Mouse (Mus musculus) embryonic facial prominence, embryonic 12.5 days (tissue): ENCODE data around the gene Ceacam12. TPM values are rescaled to one million over a fixed set of nuclear protein-coding genes. Genes with fewer than 3 reads are reported as not detected.
"Not testable (repeated sequence)": the region's sequence is repeated elsewhere in the genome, so short reads cannot be mapped to it uniquely, and the experiment has no call there.

Source experiments
- ATAC-seq: fragments of 200-750 bp; cut with Nextera tagmentation; 2 replicates; pipeline ENCODE4 v1.8.0; 2017; ENCODE audit not compliant: insufficient number of reproducible peaks, insufficient read depth, low FRiP score, low TSS enrichment
- H3K27ac ChIP-seq: fragments of 300-500 bp; sonication (generic); 2 replicates; pipeline ENCODE4 v1.5.1; 2016; ENCODE audit warnings: mild to moderate bottlenecking
- H3K27me3 ChIP-seq: fragments of 300-500 bp; sonication (generic); 2 replicates; pipeline ENCODE4 v1.6.1; 2016; ENCODE audit warnings: mild to moderate bottlenecking, moderate library complexity
- H3K36me3 ChIP-seq: fragments of 300-500 bp; sonication (generic); 2 replicates; pipeline ENCODE4 v1.6.1; 2016; ENCODE audit warnings: mild to moderate bottlenecking
- H3K4me1 ChIP-seq: fragments of 300-500 bp; sonication (generic); 2 replicates; pipeline ENCODE4 v1.6.1; 2016
- H3K4me2 ChIP-seq: fragments of 300-500 bp; sonication (generic); replicated peaks from 2 replicates; pipeline ENCODE4 v1.6.1; 2016; ENCODE audit warnings: mild to moderate bottlenecking, moderate library complexity
- H3K4me3 ChIP-seq: fragments of 300-500 bp; sonication (generic); 2 replicates; pipeline ENCODE4 v1.5.1; 2016; ENCODE audit warnings: mild to moderate bottlenecking
- H3K9ac ChIP-seq: fragments of 300-500 bp; sonication (generic); 2 replicates; pipeline ENCODE4 v1.6.1; 2016; ENCODE audit warnings: mild to moderate bottlenecking, moderate library complexity
- H3K9me3 ChIP-seq: fragments of 300-500 bp; sonication (generic); 2 replicates; pipeline ENCODE4 v1.6.1; 2016; ENCODE audit warnings: mild to moderate bottlenecking, moderate library complexity
- WGBS: fragments of 180-500 bp; shearing (Covaris S2); methylation state at CpG from one replicate; pipeline ENCODE4 v1.1.7; 2016; 5-methylcytosine and 5-hydroxymethylcytosine counted together
- microRNA-seq: library from miRNA; unstranded; fragments of <30 nt; microRNA quantifications from one replicate; pipeline ENCODE4, GENCODE M21; 2017
- polyA plus RNA-seq: library from polyadenylated mRNA; unstranded; fragments of >200 nt; fragmentation: Nextera tagmentation; extraction: Ambion mirVana; gene quantifications from 2 replicates; pipeline ENCODE4 v1.2.1, GENCODE M21; 2016

Gene Ceacam12
- polyA plus RNA-seq = not detected in 2 replicates

DNA sequence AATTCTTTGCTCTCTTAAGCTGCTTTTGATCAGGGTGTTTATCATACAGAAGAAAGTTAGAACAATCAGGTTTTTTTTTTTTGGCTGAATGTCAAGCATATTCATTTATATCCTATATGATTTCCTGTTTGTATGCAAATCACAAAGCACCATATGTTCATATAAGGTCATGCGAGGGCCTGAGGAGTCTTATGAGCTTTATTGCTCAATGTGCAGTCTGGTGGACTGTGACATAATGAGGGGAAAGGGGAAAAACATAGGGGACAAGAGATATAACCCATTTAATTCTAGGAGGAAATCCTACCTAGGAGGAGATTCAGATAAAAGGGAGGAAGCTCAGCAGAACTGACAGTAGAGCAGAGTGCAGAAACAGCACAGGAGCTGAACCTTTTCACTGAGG lies at the start of gene Ceacam12:
Gene Ceacam12, plus strand, starts transcription at position 301 of the 400 bp plus-strand sequence.
- Histone ChIP-seq H3K27ac (no peak within 1 kb of the TSS), H3K4me2 (no peak within 1 kb of the TSS), H3K27me3 (no peaks in the 10 kb centered on the region), H3K9ac (no peak within 1 kb of the TSS), H3K4me3 (no peak within 1 kb of the TSS), H3K36me3 (no peaks in the 10 kb centered on the region), H3K9me3 (peaks cover 32% of the 10 kb centered on the region), H3K4me1 (no peaks in the 10 kb centered on the region)
- 69% methylated on average over 1 of the region's 1 CpGs for WGBS
- no peak for ATAC-seq

DNA sequence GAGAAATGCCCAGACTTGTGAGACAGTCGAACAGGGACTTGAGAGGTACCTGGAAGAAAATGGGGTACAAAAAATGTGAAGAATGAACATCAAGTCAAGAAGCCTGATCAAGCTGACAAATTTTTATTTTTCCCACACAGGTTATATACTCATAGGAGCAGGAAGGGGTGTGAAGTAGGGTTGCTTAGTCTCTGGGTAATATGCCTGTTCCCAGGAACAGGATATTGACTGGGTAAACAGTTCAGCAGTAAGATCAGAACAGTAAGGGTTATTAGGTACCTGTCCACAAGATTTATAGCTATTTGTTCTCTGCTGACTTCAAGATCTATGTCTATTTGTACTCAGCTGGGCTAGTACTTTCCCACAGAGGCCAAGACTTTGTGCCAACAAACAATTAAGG lies 8.1 kb downstream of the Ceacam12 start:
- H3K9ac ChIP-seq, H3K4me3 ChIP-seq, H3K36me3 ChIP-seq, H3K27ac ChIP-seq, H3K4me1 ChIP-seq, ATAC-seq, H3K27me3 ChIP-seq, H3K4me2 ChIP-seq: not testable (repeated sequence)
- peaks cover 19% of the 10 kb centered on the region for H3K9me3 ChIP-seq
- 74% methylated on average over 1 of the region's 1 CpGs for WGBS

DNA sequence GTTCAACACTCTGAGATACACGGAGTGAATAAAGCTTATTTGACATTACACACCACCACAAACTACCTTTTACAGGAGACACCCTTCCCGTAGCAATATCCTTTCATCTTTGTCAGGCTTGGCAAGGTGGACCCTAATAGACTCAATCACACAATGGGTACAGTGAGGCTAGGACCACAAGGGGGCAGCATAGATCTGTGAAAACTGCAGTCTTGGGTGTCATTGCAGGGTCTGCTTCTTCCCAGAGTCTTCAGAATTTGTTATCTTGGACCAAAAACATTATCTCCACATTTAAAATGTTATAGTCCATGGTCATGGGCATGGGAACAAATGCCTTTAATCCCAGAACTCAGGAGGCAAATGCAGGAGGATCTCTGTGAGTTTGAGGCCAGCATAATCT lies 35.1 kb downstream of the Ceacam12 start:
- Histone ChIP-seq H3K4me1 (no peaks in the 10 kb centered on the region), H3K27me3 (no peaks in the 10 kb centered on the region), H3K9me3 (0 out of 2 replicates have a peak, but pooled peaks cover 7% of the 10 kb centered on the region), H3K36me3 (no peaks in the 10 kb centered on the region), H3K9ac (no peak overlapping the region), H3K4me3 (no peak overlapping the region), H3K4me2 (no peak overlapping the region), H3K27ac (no peak overlapping the region)
- WGBS = 43% methylated on average over 2 of the region's 2 CpGs
- ATAC-seq = no peak

Small RNAs within 50 kb of the gene (microRNA-seq; reads per million reads assigned to microRNA genes)
- gene Gm22414 = not detected

Other genes with a start within 250 kb of the Ceacam12 start
- not detected in 2 replicates for gene Gm5155, start 194.2 kb upstream of the Ceacam12 start, polyA plus RNA-seq
- not detected in 2 replicates for gene Ceacam11, start 93.8 kb upstream of the Ceacam12 start, polyA plus RNA-seq
- gene Ceacam13, start 56.0 kb upstream of the Ceacam12 start, polyA plus RNA-seq = not detected in 2 replicates
- not detected in 2 replicates for gene Igfl3, start 110.6 kb downstream of the Ceacam12 start, polyA plus RNA-seq
- not detected in 2 replicates for gene Mill1, start 179.4 kb downstream of the Ceacam12 start, polyA plus RNA-seq